Mouse (Mus musculus) limb, embryonic 14.5 days (tissue): Measurements from ENCODE around the gene Rnf150. TPM values are rescaled to one million over a fixed set of nuclear protein-coding genes. Genes with fewer than 3 reads are reported as not detected.

Experiments
- ATAC-seq: fragments of 200-750 bp; cut with Nextera tagmentation; 2 replicates; pipeline ENCODE4 v1.8.0; 2017; ENCODE audit warnings: low read depth, moderate number of reproducible peaks, moderate TSS enrichment; ENCODE audit not compliant: low FRiP score
- DNase-seq: peaks from one replicate; pipeline ENCODE4 v3.0.0-alpha.2; 2015; ENCODE audit warnings: low spot score
- H3K27ac ChIP-seq: fragments of 300-500 bp; sonication (generic); replicated peaks from 2 replicates; pipeline ENCODE4 v1.5.1; 2014; ENCODE audit warnings: low read depth, mild to moderate bottlenecking, low read length, moderate library complexity, mixed read lengths
- H3K27me3 ChIP-seq: fragments of 300-500 bp; sonication (generic); 2 replicates; pipeline ENCODE4 v1.6.1; 2014; ENCODE audit warnings: low read length, mixed read lengths; ENCODE audit not compliant: control insufficient read depth, insufficient read depth
- H3K36me3 ChIP-seq: fragments of 300-500 bp; sonication (generic); 2 replicates; pipeline ENCODE4 v1.6.1; 2014; ENCODE audit warnings: mild to moderate bottlenecking, low read length, moderate library complexity, mixed read lengths; ENCODE audit not compliant: control insufficient read depth, insufficient read depth
- H3K4me1 ChIP-seq: fragments of 300-500 bp; sonication (generic); 2 replicates; pipeline ENCODE4 v1.6.1; 2014; ENCODE audit warnings: antibody characterized with exemption, low read length, mixed read lengths; ENCODE audit not compliant: control insufficient read depth, insufficient read depth
- H3K4me2 ChIP-seq: fragments of 300-500 bp; sonication (generic); replicated peaks from 2 replicates; pipeline ENCODE4 v1.6.1; 2014; ENCODE audit warnings: low read depth, mild to moderate bottlenecking, low read length, moderate library complexity; ENCODE audit not compliant: severe bottlenecking
- H3K4me3 ChIP-seq: fragments of 300-500 bp; sonication (generic); replicated peaks from 2 replicates; pipeline ENCODE4 v1.5.1; 2014; ENCODE audit warnings: low read length
- H3K9ac ChIP-seq: fragments of 300-500 bp; sonication (generic); 2 replicates; pipeline ENCODE4 v1.6.1; 2014; ENCODE audit warnings: mild to moderate bottlenecking, low read depth, low read length, moderate library complexity; ENCODE audit not compliant: severe bottlenecking
- H3K9me3 ChIP-seq: fragments of 300-500 bp; sonication (generic); 2 replicates; pipeline ENCODE4 v1.6.1; 2016; ENCODE audit warnings: low read length; ENCODE audit not compliant: control insufficient read depth
- POLR2A ChIP-seq: fragments of 200-500 bp; IDR thresholded peaks from 2 replicates; pipeline ENCODE4 v1.8.0; 2012; ENCODE audit warnings: inconsistent platforms, mild to moderate bottlenecking, moderate library complexity, borderline replicate concordance; ENCODE audit not compliant: insufficient read depth, insufficient read length; ENCODE audit errors: extremely low read depth
- WGBS: fragments of 180-500 bp; shearing (Covaris S2); extraction: QIAGEN DNeasy Blood & Tissue Kit; methylation state at CpG from one replicate; pipeline ENCODE4 v1.1.7; 2014; 5-methylcytosine and 5-hydroxymethylcytosine counted together
- polyA plus RNA-seq, 2 experiments: library from polyadenylated mRNA; depleted of rRNA in 1 of 2; stranded (reverse) in 1 of 2; unstranded in 1 of 2; fragments of >200 nt; fragmentation: Nextera tagmentation in 1 of 2; extraction: Ambion mirVana in 1 of 2; gene quantifications; 2 replicates each; pipeline versions ENCODE4 v1.2.1 to v1.2.3; 2012 to 2014

The Rnf150 gene
- polyA plus RNA-seq, 2 experiments = 1.5 to 5.5 TPM

- no peak for TF ChIP-seq POLR2A
Measured at GRCm38 (mm10) chr8:82996843-82997242, 133.7 kb downstream of the Rnf150 start.

GRCm38 (mm10) chr8:82998778-82999177 lies 135.6 kb downstream of the Rnf150 start:
- Histone ChIP-seq H3K4me2 (no peak overlapping the region), H3K27me3 (no peaks in the 10 kb centered on the region), H3K27ac (no peak overlapping the region), H3K4me3 (no peak overlapping the region), H3K9me3 (no peaks in the 10 kb centered on the region), H3K4me1 (no peaks in the 10 kb centered on the region), H3K36me3 (no peaks in the 10 kb centered on the region), H3K9ac (no peak overlapping the region)
- no peak for ATAC-seq
- no peak for TF ChIP-seq POLR2A
- WGBS = 80% methylated on average over 2 of the region's 2 CpGs
- DNase-seq = no peak

More at GRCm38 (mm10) chr8:82996843-82997242, 133.7 kb downstream of the Rnf150 start:
- 84% methylated on average over 3 of the region's 3 CpGs for WGBS
- no peaks in the 10 kb centered on the region for H3K27me3 ChIP-seq
- no peaks in the 10 kb centered on the region for H3K4me1 ChIP-seq
- no peak overlapping the region for H3K27ac ChIP-seq
- no peaks in the 10 kb centered on the region for H3K9me3 ChIP-seq
- H3K36me3 ChIP-seq = no peaks in the 10 kb centered on the region
- DNase-seq (no peak), ATAC-seq (no peak)
- H3K4me3 ChIP-seq = no peak overlapping the region
- H3K9ac ChIP-seq = no peak overlapping the region
- no peak overlapping the region for H3K4me2 ChIP-seq

- ATAC-seq = no peak
- WGBS = 90% methylated on average over 7 of the region's 7 CpGs
- H3K36me3 ChIP-seq = peaks cover 4% of the 10 kb centered on the region; the same call in 1 of the 2 replicates
Measured at GRCm38 (mm10) chr8:83003187-83003586, 140.0 kb downstream of the Rnf150 start.

GRCm38 (mm10) chr8:83009481-83009880 lies 146.3 kb downstream of the Rnf150 start:
- no peak for TF ChIP-seq POLR2A
- Histone ChIP-seq H3K27ac (no peak overlapping the region), H3K9me3 (no peaks in the 10 kb centered on the region), H3K36me3 (peaks cover 4% of the 10 kb centered on the region; the same call in 1 of the 2 replicates), H3K9ac (no peak overlapping the region), H3K27me3 (no peaks in the 10 kb centered on the region), H3K4me1 (peaks cover 11% of the 10 kb centered on the region; the same call in 1 of the 2 replicates), H3K4me3 (no peak overlapping the region), H3K4me2 (no peak overlapping the region)
- no peak for ATAC-seq
- WGBS = 79% methylated on average over 5 of the region's 5 CpGs
- DNase-seq = no peak

More at GRCm38 (mm10) chr8:83003187-83003586, 140.0 kb downstream of the Rnf150 start:
- no peak for DNase-seq
- Histone ChIP-seq H3K27ac (no peak overlapping the region), H3K27me3 (no peaks in the 10 kb centered on the region), H3K4me2 (no peak overlapping the region), H3K4me3 (no peak overlapping the region), H3K9me3 (no peaks in the 10 kb centered on the region), H3K4me1 (no peaks in the 10 kb centered on the region), H3K9ac (no peak overlapping the region)
- TF ChIP-seq POLR2A = no peak

GRCm38 (mm10) chr8:83011286-83011685 lies 148.1 kb downstream of the Rnf150 start:
- no peak for TF ChIP-seq POLR2A
- Histone ChIP-seq H3K4me2 (no peak overlapping the region), H3K27me3 (no peaks in the 10 kb centered on the region), H3K36me3 (peaks cover 3% of the 10 kb centered on the region; the same call in 1 of the 2 replicates), H3K4me3 (no peak overlapping the region), H3K9me3 (no peaks in the 10 kb centered on the region), H3K4me1 (peaks cover 11% of the 10 kb centered on the region; the same call in 1 of the 2 replicates), H3K9ac (no peak overlapping the region), H3K27ac (no peak overlapping the region)
- ATAC-seq = no peak
- WGBS = 31% methylated on average over 2 of the region's 2 CpGs
- DNase-seq = no peak

- peaks cover 11% of the 10 kb centered on the region; the same call in 1 of the 2 replicates for H3K4me1 ChIP-seq
- no peak for ATAC-seq
- no peak overlapping the region for H3K4me2 ChIP-seq
- no peak for TF ChIP-seq POLR2A
- H3K9me3 ChIP-seq = no peaks in the 10 kb centered on the region
- no peaks in the 10 kb centered on the region for H3K36me3 ChIP-seq
- WGBS = 38% methylated on average over 5 of the region's 5 CpGs
- no peaks in the 10 kb centered on the region for H3K27me3 ChIP-seq
- H3K4me3 ChIP-seq = no peak overlapping the region
- peak overlapping the region; percentile 43; the same call in 1 of the 2 replicates for H3K27ac ChIP-seq
- H3K9ac ChIP-seq = no peak overlapping the region
- DNase-seq = no peak
Measured at GRCm38 (mm10) chr8:83011758-83012157, 148.6 kb downstream of the Rnf150 start.
